ENCODE assay signal across 8 mouse cellular contexts in the genomic region with DNA sequence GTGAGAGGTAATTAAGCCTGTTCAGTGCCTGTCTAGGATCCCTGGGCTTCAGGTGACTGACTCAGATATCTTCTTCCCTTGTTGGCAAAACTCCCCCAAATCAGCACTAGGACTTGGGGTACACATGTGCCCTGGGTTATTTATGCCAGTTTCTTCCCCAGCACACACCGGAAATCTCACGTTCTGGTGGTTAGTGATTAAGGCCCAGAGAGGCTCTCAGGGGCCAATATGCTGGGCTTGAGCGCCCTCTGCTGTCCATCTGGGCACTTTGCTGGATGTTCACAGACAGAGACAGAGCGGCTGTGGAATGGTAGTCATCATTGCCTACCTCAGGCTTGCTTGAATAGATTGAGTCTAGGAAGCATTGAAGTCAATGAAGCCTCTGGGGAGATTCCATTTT. TPM values are rescaled to one million over a fixed set of nuclear protein-coding genes. Genes with fewer than 3 reads are reported as not detected.
DNase-seq lines count a peak whose midpoint lies in the region; ATAC-seq and TF ChIP-seq lines count a peak whose summit lies in the region.

No protein-coding gene starts in this region.

- H3K27ac ChIP-seq in heart, embryonic 11.5 days (ENCODE audit: low read depth, low read length), result no peak overlapping the region
- no peak overlapping the region for H3K27ac ChIP-seq in midbrain, embryonic 13.5 days
- no peak overlapping the region for H3K27ac ChIP-seq in spleen, adult 2 months (ENCODE audit: insufficient read depth, low read length)

- no peak overlapping the region for H3K9ac ChIP-seq in heart, embryonic 11.5 days (ENCODE audit: low read depth, low read length)
- no peak overlapping the region for H3K9ac ChIP-seq in midbrain, embryonic 13.5 days (replicated peaks)

- peaks cover 20% of the 10 kb centered on the region for H3K4me1 ChIP-seq in heart, embryonic 11.5 days (ENCODE audit: control insufficient read depth, insufficient read depth, low read length)
- peaks cover 23% of the 10 kb centered on the region for H3K4me1 ChIP-seq in midbrain, embryonic 13.5 days (replicated peaks)
- no peaks in the 10 kb centered on the region for H3K4me1 ChIP-seq in spleen, adult 2 months (ENCODE audit: control insufficient read depth, insufficient read depth, insufficient read length)

- 2% methylated on average over 4 of the region's 4 CpGs for WGBS in heart, embryonic 11.5 days (ENCODE audit: insufficient replicate concordance)
- 3% methylated on average over 4 of the region's 4 CpGs for WGBS in midbrain, embryonic 13.5 days
- WGBS in spleen, adult 2 months, result 7% methylated on average over 4 of the region's 4 CpGs

- TF ChIP-seq CTCF in spleen, adult 2 months (IDR thresholded peaks at IDR 0.05; ENCODE audit: extremely low read depth, insufficient read depth, insufficient read length, insufficient replicate concordance), result peak; percentile 80; the same call in 1 of the 2 replicates

- no peak for ATAC-seq in heart, embryonic 11.5 days (replicated peaks; ENCODE audit: insufficient number of reproducible peaks, low FRiP score, low TSS enrichment)
- peak; percentile 77 for ATAC-seq in midbrain, embryonic 13.5 days

- DNase-seq in heart, adult 18-20 months, result peak; percentile 74 to 91
- peak; percentile 55 to 84 for DNase-seq in cerebellum, postnatal 4 days (ENCODE audit: low spot score in 2 of 2)
- DNase-seq in gastrocnemius, postnatal 10 days, result peak; percentile 86
- DNase-seq in kidney, adult 11 months, result peak; percentile 35
- peak; percentile 84 for DNase-seq in left cerebral cortex, postnatal 4 days
- DNase-seq in spleen, adult 2 months (ENCODE audit: low read depth in 1 of 2, low spot score in 2 of 2), result peak; percentile 41 to 42

- no peak overlapping the region for H3K4me2 ChIP-seq in heart, embryonic 11.5 days
- no peak overlapping the region for H3K4me2 ChIP-seq in midbrain, embryonic 13.5 days (replicated peaks)

- H3K36me3 ChIP-seq in heart, embryonic 11.5 days (ENCODE audit: control insufficient read depth, insufficient read depth, low read length), result no peaks in the 10 kb centered on the region
- H3K36me3 ChIP-seq in midbrain, embryonic 13.5 days, result no peaks in the 10 kb centered on the region
- no peaks in the 10 kb centered on the region for H3K36me3 ChIP-seq in spleen, adult 2 months (ENCODE audit: control insufficient read depth, insufficient read depth, low read length)

- no peak overlapping the region for H3K4me3 ChIP-seq in heart, embryonic 11.5 days (ENCODE audit: low read depth, low read length)
- H3K4me3 ChIP-seq in midbrain, embryonic 13.5 days (replicated peaks), result no peak overlapping the region
- no peak overlapping the region for H3K4me3 ChIP-seq in spleen, adult 2 months (ENCODE audit: extremely low read depth, insufficient read depth, insufficient read length)

- no peaks in the 10 kb centered on the region for H3K9me3 ChIP-seq in heart, embryonic 11.5 days (replicated peaks; ENCODE audit: control insufficient read depth, low read length)
- H3K9me3 ChIP-seq in midbrain, embryonic 13.5 days, result no peaks in the 10 kb centered on the region

- no peaks in the 10 kb centered on the region for H3K27me3 ChIP-seq in heart, embryonic 11.5 days (ENCODE audit: control insufficient read depth, insufficient read depth, low read length)
- H3K27me3 ChIP-seq in midbrain, embryonic 13.5 days, result no peaks in the 10 kb centered on the region
- no peaks in the 10 kb centered on the region for H3K27me3 ChIP-seq in spleen, adult 2 months (ENCODE audit: control insufficient read depth, insufficient read depth, low read length)

- no peak for TF ChIP-seq POLR2A in spleen, adult 2 months (IDR thresholded peaks at IDR 0.05; ENCODE audit: low read depth, low read length)

- intact Hi-C loops in left cerebral cortex, postnatal 4 days (cut with DNase I), result loop anchor here (5.0 to 10.0 kb wide), 2 partner anchors 183 to 250 kb away; no protein-coding TSS in a partner anchor

RNA-seq across cellular contexts. Expression of gene Col6a1, which starts 9.0 kb away (rescaled TPM):
- 10 to 100 TPM; 35.5 to 35.8 TPM for total RNA-seq in heart, adult 18-20 months (2021)
- polyA plus RNA-seq in heart, embryonic 11.5 days (2014; fragmentation: Nextera tagmentation; extraction: Ambion mirVana), result 16.3 and 22.1 TPM in 2 replicates
- total RNA-seq in gastrocnemius, postnatal 10 days (2021), result 100 to 1,000 TPM; 336 to 400 TPM
- total RNA-seq in left cerebral cortex, postnatal 4 days (2021), result 10 to 100 TPM; 18.6 to 19.2 TPM
- polyA plus RNA-seq in midbrain, embryonic 13.5 days (2015; fragmentation: Nextera tagmentation; extraction: Ambion mirVana), result 10.1 and 12.7 TPM in 2 replicates
- 13.5 and 14.3 TPM in 2 replicates for polyA plus RNA-seq in spleen, adult 2 months (2012; rRNA removed)

Comparison
In these comparisons a context has a peak if more than half of its experiments do, and no peak if none do; other contexts are left out.
1. DNase-seq: peak in every context shown above with its lines; median percentile 86 in gastrocnemius, postnatal 10 days; 84 in left cerebral cortex, postnatal 4 days; 82 in heart, adult 18-20 months; 70 in cerebellum, postnatal 4 days; 42 in spleen, adult 2 months; 35 in kidney, adult 11 months.
2. RNA of gene Col6a1, which starts 9.0 kb away (total RNA-seq): 336 to 400 TPM in gastrocnemius, postnatal 10 days; 35.5 to 35.8 TPM in heart, adult 18-20 months and 18.6 to 19.2 TPM in left cerebral cortex, postnatal 4 days; every median in the first group is over 4 times any median in the second.